Mouse (Mus musculus) forebrain, embryonic 16.5 days (tissue): ENCODE data around the gene Kncn. TPM values are rescaled to one million over a fixed set of nuclear protein-coding genes. Genes with fewer than 3 reads are reported as not detected.
A peak's percentile ranks its signal among the peaks of the same experiment; 100 is the strongest.

Experiments
- ATAC-seq: fragments of 200-750 bp; cut with Nextera tagmentation; 2 replicates; pipeline ENCODE4 v1.8.0; 2017; ENCODE audit warnings: mild to moderate bottlenecking, moderate library complexity
- H3K27ac ChIP-seq: fragments of 300-500 bp; sonication (generic); 2 replicates; pipeline ENCODE4 v1.5.1; 2014; ENCODE audit warnings: low read length, control low read depth
- H3K27me3 ChIP-seq: fragments of 300-500 bp; sonication (generic); replicated peaks from 2 replicates; pipeline ENCODE4 v1.6.1; 2014; ENCODE audit warnings: low read length; ENCODE audit not compliant: control insufficient read depth, insufficient read depth
- H3K36me3 ChIP-seq: fragments of 300-500 bp; sonication (generic); 2 replicates; pipeline ENCODE4 v1.6.1; 2014; ENCODE audit not compliant: control insufficient read depth, insufficient read depth
- H3K4me1 ChIP-seq: fragments of 300-500 bp; sonication (generic); replicated peaks from 2 replicates; pipeline ENCODE4 v1.6.1; 2014; ENCODE audit warnings: low read length; ENCODE audit not compliant: control insufficient read depth, insufficient read depth
- H3K4me2 ChIP-seq: fragments of 300-500 bp; sonication (generic); 2 replicates; pipeline ENCODE4 v1.6.1; 2014; ENCODE audit warnings: mild to moderate bottlenecking, low read length, control low read depth
- H3K4me3 ChIP-seq: fragments of 300-500 bp; sonication (generic); replicated peaks from 2 replicates; pipeline ENCODE4 v1.5.1; 2014; ENCODE audit warnings: mild to moderate bottlenecking, low read length, control low read depth
- H3K9ac ChIP-seq: fragments of 300-500 bp; sonication (generic); replicated peaks from 2 replicates; pipeline ENCODE4 v1.6.1; 2014; ENCODE audit warnings: low read depth, low read length, control low read depth
- H3K9me3 ChIP-seq: fragments of 300-500 bp; sonication (generic); 2 replicates; pipeline ENCODE4 v1.6.1; 2016; ENCODE audit warnings: low read length; ENCODE audit not compliant: control insufficient read depth
- WGBS: fragments of 180-500 bp; shearing (Covaris S2); extraction: QIAGEN DNeasy Blood & Tissue Kit; methylation state at CpG from one replicate; pipeline ENCODE4 v1.1.7; 2014; 5-methylcytosine and 5-hydroxymethylcytosine counted together
- polyA plus RNA-seq: library from polyadenylated mRNA; unstranded; fragments of >200 nt; fragmentation: Nextera tagmentation; extraction: Ambion mirVana; gene quantifications from 2 replicates; pipeline ENCODE4 v1.2.1, GENCODE M21; 2015

The Kncn gene
- polyA plus RNA-seq, 1 experiment from 2014 or later = 0.18 TPM

- H3K4me2 ChIP-seq = no peak overlapping the region
- H3K36me3 ChIP-seq = no peaks in the 10 kb centered on the region
- no peak overlapping the region for H3K4me3 ChIP-seq
- H3K27me3 ChIP-seq = no peaks in the 10 kb centered on the region
- no peak for ATAC-seq
- H3K4me1 ChIP-seq = peaks cover 9% of the 10 kb centered on the region; the same call in 1 of the 2 replicates
- H3K9ac ChIP-seq = no peak overlapping the region
- no peak overlapping the region for H3K27ac ChIP-seq
- 75% methylated on average over 8 of the region's 8 CpGs for WGBS
- no peaks in the 10 kb centered on the region for H3K9me3 ChIP-seq
These were observed 35.1 kb upstream of the Kncn start for GRCm38 (mm10) chr4:115848990-115849677.

DNA sequence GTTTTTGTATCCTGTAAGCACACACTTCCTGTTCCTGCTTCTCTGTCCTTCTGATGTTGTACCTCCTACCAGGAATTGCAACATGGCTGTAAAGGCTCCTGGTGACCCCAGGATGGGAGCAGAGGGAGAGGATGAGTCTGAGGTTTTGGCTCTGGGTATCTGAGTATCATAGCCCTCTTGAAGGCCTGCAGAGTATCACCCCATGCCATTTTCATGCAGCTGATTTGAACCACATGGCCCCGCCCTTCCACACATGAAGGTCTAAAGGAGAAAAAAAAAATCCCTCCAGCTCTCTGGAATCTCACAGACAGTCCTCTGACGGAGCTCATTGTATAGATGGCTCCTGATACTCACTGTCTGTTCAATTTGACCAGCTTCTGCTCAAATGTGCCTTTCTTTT lies 34.1 kb upstream of the Kncn start:
- H3K9me3 ChIP-seq = no peaks in the 10 kb centered on the region
- H3K27ac ChIP-seq = no peak overlapping the region
- 76% methylated on average over 2 of the region's 2 CpGs for WGBS
- no peak for ATAC-seq
- no peaks in the 10 kb centered on the region for H3K27me3 ChIP-seq
- no peaks in the 10 kb centered on the region for H3K36me3 ChIP-seq
- no peak overlapping the region for H3K9ac ChIP-seq
- peaks cover 10% of the 10 kb centered on the region for H3K4me1 ChIP-seq
- no peak overlapping the region for H3K4me3 ChIP-seq
- no peak overlapping the region for H3K4me2 ChIP-seq

DNA sequence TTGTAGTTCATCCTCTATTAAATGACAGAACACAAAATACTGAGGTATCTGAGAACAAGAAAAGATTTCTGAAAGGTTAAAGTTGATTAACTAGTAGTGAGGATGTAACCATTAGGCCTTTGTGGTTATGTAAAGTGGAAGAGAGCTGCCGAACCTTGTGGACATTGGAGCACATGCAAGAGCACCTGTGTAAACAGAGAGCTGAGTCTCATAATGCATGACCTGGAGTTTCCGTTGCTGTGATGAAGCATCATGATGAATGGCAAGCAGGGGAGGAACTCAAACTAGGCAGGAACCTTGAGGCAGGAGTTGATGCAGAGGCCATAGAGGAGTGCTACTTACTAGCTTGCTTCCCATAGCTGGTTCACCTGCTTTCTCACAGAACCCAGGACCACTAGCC lies 33.6 kb upstream of the Kncn start:
- 63% methylated on average over 2 of the region's 2 CpGs for WGBS
- Histone ChIP-seq H3K9me3 (no peaks in the 10 kb centered on the region), H3K4me1 (peaks cover 16% of the 10 kb centered on the region), H3K27ac (no peak overlapping the region), H3K36me3 (no peaks in the 10 kb centered on the region), H3K9ac (no peak overlapping the region), H3K27me3 (no peaks in the 10 kb centered on the region), H3K4me3 (no peak overlapping the region), H3K4me2 (no peak overlapping the region)
- ATAC-seq = no peak

DNA sequence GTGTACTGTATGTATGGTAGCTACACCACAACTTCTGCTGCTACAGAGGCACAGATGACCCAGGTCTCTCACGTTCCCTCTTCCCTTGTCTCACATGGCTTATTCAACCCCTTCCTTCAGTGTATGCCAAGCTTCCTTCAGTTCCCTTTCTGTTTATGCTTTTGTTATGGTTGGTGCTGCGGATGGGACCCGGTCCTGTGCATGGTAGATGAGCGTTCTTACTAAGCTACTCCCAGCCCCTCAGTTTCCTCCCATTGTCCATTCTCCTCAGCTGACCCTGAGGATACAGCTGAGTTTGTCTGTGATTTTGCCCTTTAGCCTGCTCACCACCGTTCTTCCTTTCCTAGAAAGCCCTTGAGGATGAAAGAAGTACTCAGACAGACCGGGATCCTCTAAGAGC lies 32.6 kb upstream of the Kncn start:
- Histone ChIP-seq H3K27me3 (no peaks in the 10 kb centered on the region), H3K36me3 (no peaks in the 10 kb centered on the region), H3K9me3 (no peaks in the 10 kb centered on the region), H3K27ac (no peak overlapping the region), H3K4me3 (no peak overlapping the region), H3K4me2 (no peak overlapping the region), H3K9ac (no peak overlapping the region), H3K4me1 (peaks cover 25% of the 10 kb centered on the region)
- 82% methylated on average over 6 of the region's 6 CpGs for WGBS
- no peak for ATAC-seq

GRCm38 (mm10) chr4:115855100-115855499 lies 29.1 kb upstream of the Kncn start:
- Histone ChIP-seq H3K9ac (0 out of 2 replicates have a peak overlapping the region, but pooled peaks have one; percentile 18), H3K4me1 (peaks cover 17% of the 10 kb centered on the region), H3K9me3 (no peaks in the 10 kb centered on the region), H3K4me2 (no peak overlapping the region), H3K36me3 (no peaks in the 10 kb centered on the region), H3K27me3 (no peaks in the 10 kb centered on the region), H3K4me3 (no peak overlapping the region), H3K27ac (no peak overlapping the region)
- WGBS = 64% methylated on average over 6 of the region's 6 CpGs
- ATAC-seq = no peak

DNA sequence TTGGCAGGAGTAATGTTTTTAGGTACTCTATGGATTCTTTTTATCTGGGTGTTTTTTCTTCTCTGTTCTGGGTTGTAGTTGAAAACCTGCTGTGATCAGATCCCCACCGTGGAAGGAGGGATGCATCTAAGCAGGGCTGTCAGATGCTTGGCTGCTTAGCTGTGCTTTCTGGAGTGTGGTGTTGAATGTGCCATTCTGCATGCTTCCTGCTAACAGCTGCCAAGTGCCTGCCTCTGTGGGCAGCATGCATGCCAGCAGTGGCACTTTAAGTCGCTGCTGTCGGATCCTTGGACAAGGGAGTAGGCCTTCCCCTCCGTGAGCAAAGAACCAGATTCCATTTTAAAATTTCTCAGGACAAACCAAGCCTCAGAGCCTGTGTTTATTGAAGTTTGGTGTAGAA lies 28.6 kb upstream of the Kncn start:
- H3K4me2 ChIP-seq = no peak overlapping the region
- ATAC-seq = 0 out of 2 replicates have a peak, but pooled peaks have one; percentile 38
- no peak overlapping the region; the same call in 1 of the 2 replicates for H3K27ac ChIP-seq
- H3K4me1 ChIP-seq = peaks cover 17% of the 10 kb centered on the region
- peaks cover 2% of the 10 kb centered on the region; the same call in 1 of the 2 replicates for H3K36me3 ChIP-seq
- H3K9ac ChIP-seq = 0 out of 2 replicates have a peak overlapping the region, but pooled peaks have one; percentile 18
- no peaks in the 10 kb centered on the region for H3K27me3 ChIP-seq
- no peak overlapping the region for H3K4me3 ChIP-seq
- no peaks in the 10 kb centered on the region for H3K9me3 ChIP-seq
- WGBS = 37% methylated on average over 4 of the region's 4 CpGs

DNA sequence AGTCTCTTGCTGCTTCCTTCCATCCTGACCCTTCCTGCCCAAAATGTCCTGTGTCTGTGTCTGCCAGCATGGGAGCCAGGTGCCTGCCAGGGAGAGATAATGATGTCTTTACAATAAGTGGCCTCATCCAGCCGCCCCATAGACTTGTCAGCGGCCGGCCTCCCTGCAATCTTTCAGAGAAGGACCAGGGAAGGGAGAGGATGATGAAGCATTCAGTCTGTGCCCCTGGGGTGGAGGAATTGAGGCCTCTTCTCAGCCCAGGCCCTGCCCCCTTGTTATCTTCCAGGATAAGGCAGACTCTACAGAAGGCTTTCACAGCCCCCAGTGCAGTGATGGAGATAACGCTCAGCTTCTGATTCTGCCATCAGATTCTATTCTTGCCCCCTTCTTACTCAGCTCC lies 27.9 kb upstream of the Kncn start:
- H3K4me3 ChIP-seq = no peak overlapping the region
- H3K27me3 ChIP-seq = no peaks in the 10 kb centered on the region
- peaks cover 17% of the 10 kb centered on the region for H3K4me1 ChIP-seq
- H3K9ac ChIP-seq = no peak overlapping the region
- H3K36me3 ChIP-seq = peaks cover 2% of the 10 kb centered on the region; the same call in 1 of the 2 replicates
- 48% methylated on average over 4 of the region's 4 CpGs for whole genome bisulfite sequencing
- ATAC-seq = no peak
- H3K4me2 ChIP-seq = no peak overlapping the region
- H3K9me3 ChIP-seq = no peaks in the 10 kb centered on the region
- H3K27ac ChIP-seq = no peak overlapping the region

DNA sequence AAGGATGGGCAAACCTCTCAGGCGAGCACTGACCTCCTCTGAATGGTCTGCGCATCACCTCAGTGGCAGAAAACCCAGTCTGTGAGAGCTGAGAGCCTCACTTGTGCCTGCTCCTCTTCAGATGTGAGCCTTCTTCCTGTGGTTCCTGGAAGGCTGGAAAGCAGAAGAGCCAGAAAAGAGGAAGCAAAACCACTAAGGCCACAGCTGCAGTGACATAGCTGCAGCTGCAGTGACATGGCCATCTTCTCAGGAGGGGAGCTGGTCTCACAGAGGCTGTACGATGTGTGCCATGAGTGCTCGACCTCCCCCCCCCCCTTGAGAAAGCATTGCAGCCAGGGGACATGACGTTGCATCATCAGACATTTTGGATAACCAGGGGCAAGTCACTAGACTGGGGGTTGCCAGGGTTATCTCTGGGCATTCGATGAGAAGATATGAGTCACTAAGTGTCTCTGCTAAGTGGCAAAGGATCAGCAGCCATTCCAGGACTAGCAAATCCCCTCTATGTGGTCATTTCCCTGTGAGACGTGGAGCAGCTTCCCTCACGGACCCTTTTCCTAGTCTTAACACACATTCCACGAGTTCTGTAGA lies 26.8 kb upstream of the Kncn start:
- no peak overlapping the region for H3K4me2 ChIP-seq
- WGBS = 89% methylated on average over 9 of the region's 9 CpGs

DNA sequence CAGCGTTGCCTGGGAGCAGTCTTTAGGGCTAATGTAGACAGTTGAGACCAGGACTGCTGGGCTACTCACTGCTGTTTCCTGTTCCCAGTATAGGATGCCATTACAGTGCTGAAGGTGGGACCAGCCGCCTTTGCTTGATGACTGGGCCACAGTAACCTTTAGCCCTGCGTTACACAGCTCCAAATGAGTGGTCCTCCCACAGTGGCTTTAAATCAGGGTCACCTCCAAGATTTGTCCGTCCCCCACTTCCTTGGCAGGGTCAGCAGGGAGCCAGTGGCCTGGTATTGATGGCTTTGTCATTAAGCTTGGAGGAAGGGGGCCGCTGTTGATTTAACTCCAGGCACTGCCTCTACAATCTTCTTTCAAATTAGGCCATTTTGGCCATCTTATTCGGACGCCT lies 20.8 kb upstream of the Kncn start:
- H3K27me3 ChIP-seq = no peaks in the 10 kb centered on the region
- WGBS = 60% methylated on average over 7 of the region's 7 CpGs
- H3K4me1 ChIP-seq = no peaks in the 10 kb centered on the region
- H3K4me2 ChIP-seq = no peak overlapping the region
- H3K9ac ChIP-seq = no peak overlapping the region
- no peak overlapping the region for H3K4me3 ChIP-seq
- ATAC-seq = no peak
- no peak overlapping the region for H3K27ac ChIP-seq
- peaks cover 6% of the 10 kb centered on the region; the same call in 1 of the 2 replicates for H3K36me3 ChIP-seq
- no peaks in the 10 kb centered on the region for H3K9me3 ChIP-seq

More for the DNA sequence above, 26.8 kb upstream of the Kncn start:
- Histone ChIP-seq H3K27ac (no peak overlapping the region), H3K9ac (no peak overlapping the region), H3K36me3 (peaks cover 2% of the 10 kb centered on the region; the same call in 1 of the 2 replicates), H3K27me3 (no peaks in the 10 kb centered on the region), H3K4me3 (no peak overlapping the region), H3K9me3 (no peaks in the 10 kb centered on the region), H3K4me1 (peaks cover 17% of the 10 kb centered on the region)
- no peak for ATAC-seq
